22 mouse cellular contexts compared by ENCODE assay signal in genomic region chr6:30139329-30140045, GRCm38 (mm10).
DNase-seq lines count a peak whose midpoint lies in the region; ATAC-seq lines count a peak whose summit lies in the region.
"Had no signal": no experiment of that assay in that cellular context is flagged by ENCODE, and none has a peak within 500 bp of the region (broad histone marks: within the 10 kb centered on the region; RNA-seq: fewer than 3 reads in every experiment).

No protein-coding gene starts in this region.

- peak; percentile 3 for DNase-seq in lung, postnatal 25 days (ENCODE audit: low spot score)
- DNase-seq in lung, postnatal 4 days: no peak
- peak; percentile 59 for DNase-seq in adipocyte (ENCODE audit: low spot score)
- no peak for DNase-seq in ovary, postnatal 14 days (ENCODE audit: low spot score)
- no peak for DNase-seq in midbrain, embryonic 14.5 days
- DNase-seq: adrenal gland, postnatal 10 days; cerebellum, adult 18-20 months; cerebellum, adult 9-11 months; gastrocnemius, adult 2 months; gastrocnemius, postnatal 25 days; heart, adult 18-20 months; heart, postnatal 14 days had no signal

- H3K27me3 ChIP-seq in kidney, embryonic 15.5 days: no peaks in the 10 kb centered on the region
- H3K27me3 ChIP-seq in midbrain, embryonic 14.5 days (ENCODE audit: control insufficient read depth, insufficient read depth, low read length): no peaks in the 10 kb centered on the region
- H3K27me3 ChIP-seq: heart, embryonic 15.5 days; hindbrain, embryonic 13.5 days had no signal

- peak; percentile 70 for ATAC-seq in granulocyte monocyte progenitor cell, adult 5-6 weeks (replicated peaks; ENCODE audit: poor library complexity, severe bottlenecking)
- ATAC-seq in kidney, embryonic 15.5 days (replicated peaks; ENCODE audit: low FRiP score): no peak
- ATAC-seq in midbrain, embryonic 14.5 days (ENCODE audit: low FRiP score, low TSS enrichment): no peak
- ATAC-seq: forebrain, embryonic 14.5 days; hindbrain, postnatal 0 days had no signal

- H3K36me3 ChIP-seq in kidney, embryonic 15.5 days: peaks cover 67% of the 10 kb centered on the region
- peaks cover 33% of the 10 kb centered on the region for H3K36me3 ChIP-seq in midbrain, embryonic 14.5 days (ENCODE audit: control insufficient read depth, insufficient read depth, low read length)

- no peaks in the 10 kb centered on the region for H3K9me3 ChIP-seq in kidney, embryonic 15.5 days (replicated peaks)
- no peaks in the 10 kb centered on the region for H3K9me3 ChIP-seq in midbrain, embryonic 14.5 days (ENCODE audit: control insufficient read depth, low read length)
- H3K9me3 ChIP-seq: embryonic facial prominence, embryonic 10.5 days; forebrain, embryonic 10.5 days; G1E; heart, embryonic 15.5 days; hindbrain, embryonic 13.5 days had no signal

- 0 out of 2 replicates have a peak, but pooled peaks cover 5% of the 10 kb centered on the region for H3K4me1 ChIP-seq in kidney, embryonic 15.5 days
- H3K4me1 ChIP-seq in midbrain, embryonic 14.5 days (ENCODE audit: control insufficient read depth, insufficient read depth, low read length): no peaks in the 10 kb centered on the region
- H3K4me1 ChIP-seq: heart, embryonic 15.5 days; hindbrain, embryonic 13.5 days had no signal

- H3K4me3 ChIP-seq in kidney, embryonic 15.5 days (replicated peaks): no peak overlapping the region
- H3K4me3 ChIP-seq in midbrain, embryonic 14.5 days (replicated peaks; ENCODE audit: low read depth, low read length): no peak overlapping the region
- H3K4me3 ChIP-seq: embryonic facial prominence, embryonic 10.5 days; forebrain, embryonic 10.5 days; gastrocnemius, adult 2 months; heart, embryonic 15.5 days; hindbrain, embryonic 13.5 days had no signal

- no peak overlapping the region for H3K9ac ChIP-seq in kidney, embryonic 15.5 days
- H3K9ac ChIP-seq in midbrain, embryonic 14.5 days (replicated peaks; ENCODE audit: low read length): no peak overlapping the region
- H3K9ac ChIP-seq: heart, embryonic 15.5 days; hindbrain, embryonic 13.5 days had no signal

- 90% methylated on average over 7 of the region's 7 CpGs for WGBS in kidney, embryonic 15.5 days
- 94% methylated on average over 7 of the region's 7 CpGs for WGBS in midbrain, embryonic 14.5 days

- H3K27ac ChIP-seq in kidney, embryonic 15.5 days: no peak overlapping the region
- no peak overlapping the region for H3K27ac ChIP-seq in midbrain, embryonic 14.5 days (replicated peaks; ENCODE audit: low read depth, low read length)
- H3K27ac ChIP-seq: embryonic facial prominence, embryonic 10.5 days; forebrain, embryonic 10.5 days; gastrocnemius, adult 2 months; heart, embryonic 15.5 days; hindbrain, embryonic 13.5 days; hindbrain, postnatal 0 days had no signal

- H3K4me2 ChIP-seq in kidney, embryonic 15.5 days: no peak overlapping the region
- H3K4me2 ChIP-seq in midbrain, embryonic 14.5 days (ENCODE audit: low read length): no peak overlapping the region
- H3K4me2 ChIP-seq: heart, embryonic 11.5 days; heart, embryonic 15.5 days; hindbrain, embryonic 13.5 days had no signal

Comparison
In these comparisons a context has a peak if more than half of its experiments do, and no peak if none do; other contexts are left out.
1. DNase-seq: peak in lung, postnatal 25 days (single experiment) and adipocyte (single experiment); none in lung, postnatal 4 days (0 of 2), ovary, postnatal 14 days (single experiment) and midbrain, embryonic 14.5 days (single experiment).